13 mouse cellular contexts compared by ENCODE assay signal in the genomic region with DNA sequence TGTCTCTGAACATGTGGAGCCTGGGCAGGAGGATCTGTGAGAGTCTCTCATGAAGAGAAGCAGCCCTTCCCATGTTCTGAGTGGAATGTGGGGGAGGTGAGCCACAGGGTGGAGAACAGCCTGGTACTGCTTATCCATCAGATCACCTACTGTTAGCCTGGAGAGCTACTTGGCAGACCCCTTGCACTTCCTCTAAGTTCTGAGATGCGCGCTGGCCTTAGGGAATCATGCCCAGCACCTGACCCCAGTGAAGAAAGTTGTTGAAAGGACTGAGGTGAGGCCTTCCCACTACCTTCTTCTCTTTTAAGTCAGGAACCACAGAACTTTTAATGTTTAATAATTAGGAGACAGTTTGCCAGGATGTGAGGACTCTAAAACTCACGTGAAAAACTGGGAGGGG. TPM values are rescaled to one million over a fixed set of nuclear protein-coding genes. Genes with fewer than 3 reads are reported as not detected.
"Had no signal": no experiment of that assay in that cellular context is flagged by ENCODE, and none has a peak within 500 bp of the region (broad histone marks: within the 10 kb centered on the region; RNA-seq: fewer than 3 reads in every experiment).

No protein-coding gene starts in this region.

RNA-seq across cellular contexts. Expression of gene Gal3st2c, which starts 1.2 kb away (rescaled TPM):
- total RNA-seq: neutrophil, adult 5-6 weeks had no signal
- polyA plus RNA-seq: neural tube, embryonic 14.5 days; neural tube, embryonic 15.5 days; stomach, embryonic 14.5 days; stomach, embryonic 15.5 days; stomach, embryonic 16.5 days; stomach, postnatal 0 days; testis, adult 2 months; urinary bladder, adult 2 months had no signal

RNA-seq across cellular contexts. Expression of gene Neu4, which starts 28.8 kb away (rescaled TPM):
- total RNA-seq: neutrophil, adult 5-6 weeks had no signal
- polyA plus RNA-seq: neural tube, embryonic 14.5 days; small intestine, adult 2 months; spleen, adult 2 months; stomach, embryonic 14.5 days; stomach, embryonic 15.5 days; stomach, embryonic 16.5 days; stomach, postnatal 0 days; testis, adult 2 months; thymus, adult 2 months; thymus, postnatal 0 days; urinary bladder, adult 2 months had no signal
